12 mouse cellular contexts compared by ENCODE assay signal in genomic region chr17:71209936-71210335, GRCm38 (mm10).
"Had no signal": no experiment of that assay in that cellular context is flagged by ENCODE, and none has a peak within 500 bp of the region (broad histone marks: within the 10 kb centered on the region; RNA-seq: fewer than 3 reads in every experiment).

No protein-coding gene starts in this region.

- ATAC-seq: midbrain, embryonic 13.5 days had no signal

- H3K36me3 ChIP-seq: limb, embryonic 12.5 days; midbrain, embryonic 13.5 days; neural tube, embryonic 12.5 days had no signal

- H3K4me2 ChIP-seq: limb, embryonic 12.5 days; midbrain, embryonic 13.5 days; neural tube, embryonic 12.5 days had no signal

- H3K4me3 ChIP-seq: limb, embryonic 12.5 days; midbrain, embryonic 13.5 days; neural tube, embryonic 12.5 days had no signal

- H3K27me3 ChIP-seq: limb, embryonic 12.5 days; midbrain, embryonic 13.5 days; neural tube, embryonic 12.5 days had no signal

- H3K27ac ChIP-seq: limb, embryonic 12.5 days; midbrain, embryonic 13.5 days; neural tube, embryonic 12.5 days had no signal

- H3K9me3 ChIP-seq: midbrain, embryonic 13.5 days; neural tube, embryonic 12.5 days had no signal

- DNase-seq: kidney, adult 18-20 months; kidney, postnatal 14 days; layer of hippocampus, postnatal 36 days; lung, adult 18-20 months; retina, postnatal 1 day; right cerebral cortex, postnatal 4 days; spleen, adult 18-20 months; thymus, adult 18-20 months; thymus, postnatal 14 days had no signal

- H3K9ac ChIP-seq: limb, embryonic 12.5 days; midbrain, embryonic 13.5 days; neural tube, embryonic 12.5 days had no signal
